Mouse (Mus musculus): ENCODE measurements around the gene Taok3. TPM values are rescaled to one million over a fixed set of nuclear protein-coding genes. Genes with fewer than 3 reads are reported as not detected.

The Taok3 gene
- polyA plus RNA-seq, 1 experiment from 2014 or later: 62.5 TPM

- no peak for ATAC-seq (ENCODE audit: low read depth)
- no peaks in the 10 kb centered on the region for H3K9me3 ChIP-seq (ENCODE audit: control insufficient read depth, low read length)
- WGBS: 93% methylated on average over 7 of the region's 7 CpGs
- H3K4me2 ChIP-seq (ENCODE audit: low read depth, low read length): no peak overlapping the region
- H3K9ac ChIP-seq (replicated peaks; ENCODE audit: low read depth, low read length): no peak overlapping the region
- no peaks in the 10 kb centered on the region for H3K36me3 ChIP-seq (ENCODE audit: control insufficient read depth, insufficient read depth, low read length)
- no peaks in the 10 kb centered on the region for H3K27me3 ChIP-seq (ENCODE audit: control insufficient read depth, insufficient read depth, low read length)
- no peak overlapping the region for H3K4me3 ChIP-seq (ENCODE audit: low read depth, low read length)
- no peaks in the 10 kb centered on the region for H3K4me1 ChIP-seq (ENCODE audit: control insufficient read depth, insufficient read depth, low read length)
- no peak overlapping the region for H3K27ac ChIP-seq (ENCODE audit: low read depth, low read length)
These were observed 76.6 kb downstream of the Taok3 start for GRCm38 (mm10) chr5:117196551-117196950.

GRCm38 (mm10) chr5:117198390-117198789 is 78.5 kb downstream of the Taok3 start:
- Histone ChIP-seq H3K4me3 (ENCODE audit: low read depth, low read length) (no peak overlapping the region), H3K27ac (ENCODE audit: low read depth, low read length) (no peak overlapping the region), H3K36me3 (ENCODE audit: control insufficient read depth, insufficient read depth, low read length) (no peaks in the 10 kb centered on the region), H3K4me2 (ENCODE audit: low read depth, low read length) (no peak overlapping the region), H3K9me3 (ENCODE audit: control insufficient read depth, low read length) (no peaks in the 10 kb centered on the region), H3K27me3 (ENCODE audit: control insufficient read depth, insufficient read depth, low read length) (no peaks in the 10 kb centered on the region), H3K4me1 (ENCODE audit: control insufficient read depth, insufficient read depth, low read length) (no peaks in the 10 kb centered on the region), H3K9ac (replicated peaks; ENCODE audit: low read depth, low read length) (no peak overlapping the region)
- WGBS: 78% methylated on average over 3 of the region's 3 CpGs
- ATAC-seq (ENCODE audit: low read depth): no peak

GRCm38 (mm10) chr5:117207286-117207685 is 87.4 kb downstream of the Taok3 start:
- no peaks in the 10 kb centered on the region for H3K4me1 ChIP-seq (ENCODE audit: control insufficient read depth, insufficient read depth, low read length)
- no peaks in the 10 kb centered on the region for H3K9me3 ChIP-seq (ENCODE audit: control insufficient read depth, low read length)
- H3K4me2 ChIP-seq (ENCODE audit: low read depth, low read length): no peak overlapping the region
- ATAC-seq (ENCODE audit: low read depth): no peak
- no peak overlapping the region for H3K9ac ChIP-seq (replicated peaks; ENCODE audit: low read depth, low read length)
- H3K4me3 ChIP-seq (ENCODE audit: low read depth, low read length): no peak overlapping the region
- 75% methylated on average over 16 of the region's 16 CpGs for WGBS
- H3K36me3 ChIP-seq (ENCODE audit: control insufficient read depth, insufficient read depth, low read length): peaks cover 11% of the 10 kb centered on the region; the same call in 1 of the 2 replicates
- no peaks in the 10 kb centered on the region for H3K27me3 ChIP-seq (ENCODE audit: control insufficient read depth, insufficient read depth, low read length)
- no peak overlapping the region for H3K27ac ChIP-seq (ENCODE audit: low read depth, low read length)

- WGBS: 68% methylated on average over 4 of the region's 4 CpGs
- no peak for ATAC-seq (ENCODE audit: low read depth)
These were observed 94.1 kb downstream of the Taok3 start for GRCm38 (mm10) chr5:117214016-117214415.

GRCm38 (mm10) chr5:117231059-117231458 is 111.1 kb downstream of the Taok3 start:
- Histone ChIP-seq H3K4me2 (ENCODE audit: low read depth, low read length) (no peak overlapping the region), H3K27ac (ENCODE audit: low read depth, low read length) (no peak overlapping the region), H3K36me3 (ENCODE audit: control insufficient read depth, insufficient read depth, low read length) (no peaks in the 10 kb centered on the region), H3K9me3 (ENCODE audit: control insufficient read depth, low read length) (no peaks in the 10 kb centered on the region), H3K27me3 (ENCODE audit: control insufficient read depth, insufficient read depth, low read length) (no peaks in the 10 kb centered on the region), H3K4me3 (ENCODE audit: low read depth, low read length) (no peak overlapping the region), H3K9ac (replicated peaks; ENCODE audit: low read depth, low read length) (no peak overlapping the region), H3K4me1 (ENCODE audit: control insufficient read depth, insufficient read depth, low read length) (no peaks in the 10 kb centered on the region)
- no peak for ATAC-seq (ENCODE audit: low read depth)
- 61% methylated on average over 12 of the region's 12 CpGs for WGBS

More at GRCm38 (mm10) chr5:117214016-117214415, 94.1 kb downstream of the Taok3 start:
- H3K9ac ChIP-seq (replicated peaks; ENCODE audit: low read depth, low read length): no peak overlapping the region
- no peak overlapping the region for H3K27ac ChIP-seq (ENCODE audit: low read depth, low read length)
- H3K36me3 ChIP-seq (ENCODE audit: control insufficient read depth, insufficient read depth, low read length): 0 out of 2 replicates have a peak, but pooled peaks cover 3% of the 10 kb centered on the region
- no peak overlapping the region for H3K4me2 ChIP-seq (ENCODE audit: low read depth, low read length)
- H3K9me3 ChIP-seq (ENCODE audit: control insufficient read depth, low read length): no peaks in the 10 kb centered on the region
- H3K27me3 ChIP-seq (ENCODE audit: control insufficient read depth, insufficient read depth, low read length): no peaks in the 10 kb centered on the region
- H3K4me1 ChIP-seq (ENCODE audit: control insufficient read depth, insufficient read depth, low read length): no peaks in the 10 kb centered on the region
- no peak overlapping the region for H3K4me3 ChIP-seq (ENCODE audit: low read depth, low read length)

GRCm38 (mm10) chr5:117236540-117236939 is 116.6 kb downstream of the Taok3 start:
- H3K9ac ChIP-seq (replicated peaks; ENCODE audit: low read depth, low read length): no peak overlapping the region
- no peak overlapping the region for H3K4me3 ChIP-seq (ENCODE audit: low read depth, low read length)
- no peak for ATAC-seq (ENCODE audit: low read depth)
- no peaks in the 10 kb centered on the region for H3K4me1 ChIP-seq (ENCODE audit: control insufficient read depth, insufficient read depth, low read length)
- no peaks in the 10 kb centered on the region for H3K9me3 ChIP-seq (ENCODE audit: control insufficient read depth, low read length)
- no peaks in the 10 kb centered on the region for H3K27me3 ChIP-seq (ENCODE audit: control insufficient read depth, insufficient read depth, low read length)
- no peak overlapping the region for H3K4me2 ChIP-seq (ENCODE audit: low read depth, low read length)
- WGBS: 82% methylated on average over 5 of the region's 5 CpGs
- no peaks in the 10 kb centered on the region for H3K36me3 ChIP-seq (ENCODE audit: control insufficient read depth, insufficient read depth, low read length)
- H3K27ac ChIP-seq (ENCODE audit: low read depth, low read length): no peak overlapping the region

GRCm38 (mm10) chr5:117239106-117239505 is 119.2 kb downstream of the Taok3 start:
- Histone ChIP-seq H3K9me3 (ENCODE audit: control insufficient read depth, low read length) (no peaks in the 10 kb centered on the region), H3K27ac (ENCODE audit: low read depth, low read length) (no peak overlapping the region), H3K9ac (replicated peaks; ENCODE audit: low read depth, low read length) (no peak overlapping the region), H3K4me3 (ENCODE audit: low read depth, low read length) (no peak overlapping the region), H3K4me1 (ENCODE audit: control insufficient read depth, insufficient read depth, low read length) (peaks cover 13% of the 10 kb centered on the region), H3K4me2 (ENCODE audit: low read depth, low read length) (no peak overlapping the region), H3K27me3 (ENCODE audit: control insufficient read depth, insufficient read depth, low read length) (no peaks in the 10 kb centered on the region), H3K36me3 (ENCODE audit: control insufficient read depth, insufficient read depth, low read length) (no peaks in the 10 kb centered on the region)
- 49% methylated on average over 4 of the region's 4 CpGs for WGBS
- no peak for ATAC-seq (ENCODE audit: low read depth)

- Histone ChIP-seq H3K4me1 (ENCODE audit: control insufficient read depth, insufficient read depth, low read length) (peaks cover 14% of the 10 kb centered on the region), H3K27ac (ENCODE audit: low read depth, low read length) (peak overlapping the region; percentile 90), H3K27me3 (ENCODE audit: control insufficient read depth, insufficient read depth, low read length) (no peaks in the 10 kb centered on the region), H3K9ac (replicated peaks; ENCODE audit: low read depth, low read length) (peak overlapping the region; percentile 81), H3K9me3 (ENCODE audit: control insufficient read depth, low read length) (no peaks in the 10 kb centered on the region), H3K4me3 (ENCODE audit: low read depth, low read length) (peak overlapping the region; percentile 55), H3K4me2 (ENCODE audit: low read depth, low read length) (peak overlapping the region; percentile 70), H3K36me3 (ENCODE audit: control insufficient read depth, insufficient read depth, low read length) (no peaks in the 10 kb centered on the region)
- peak; percentile 58; the same call in 1 of the 2 replicates for ATAC-seq (ENCODE audit: low read depth)
- 4% methylated on average over 12 of the region's 12 CpGs for WGBS
These were observed 120.4 kb downstream of the Taok3 start for GRCm38 (mm10) chr5:117240321-117240731.

GRCm38 (mm10) chr5:117240761-117241322 is 120.9 kb downstream of the Taok3 start:
- H3K9ac ChIP-seq (replicated peaks; ENCODE audit: low read depth, low read length): peak overlapping the region; percentile 81
- peak; percentile 49; the same call in 1 of the 2 replicates for ATAC-seq (ENCODE audit: low read depth)
- H3K4me2 ChIP-seq (ENCODE audit: low read depth, low read length): peak overlapping the region; percentile 70
- no peaks in the 10 kb centered on the region for H3K27me3 ChIP-seq (ENCODE audit: control insufficient read depth, insufficient read depth, low read length)
- no peaks in the 10 kb centered on the region for H3K36me3 ChIP-seq (ENCODE audit: control insufficient read depth, insufficient read depth, low read length)
- peak overlapping the region; percentile 55 for H3K4me3 ChIP-seq (ENCODE audit: low read depth, low read length)
- 2% methylated on average over 32 of the region's 32 CpGs for WGBS
- H3K27ac ChIP-seq (ENCODE audit: low read depth, low read length): peak overlapping the region; percentile 90
- H3K4me1 ChIP-seq (ENCODE audit: control insufficient read depth, insufficient read depth, low read length): peaks cover 14% of the 10 kb centered on the region
- H3K9me3 ChIP-seq (ENCODE audit: control insufficient read depth, low read length): no peaks in the 10 kb centered on the region
